Mouse (Mus musculus): Measurements from ENCODE around the gene Srgn.
"Not testable (repeated sequence)": the region's sequence is repeated elsewhere in the genome, so short reads cannot be mapped to it uniquely, and the experiment has no call there.

Gene Srgn

DNA sequence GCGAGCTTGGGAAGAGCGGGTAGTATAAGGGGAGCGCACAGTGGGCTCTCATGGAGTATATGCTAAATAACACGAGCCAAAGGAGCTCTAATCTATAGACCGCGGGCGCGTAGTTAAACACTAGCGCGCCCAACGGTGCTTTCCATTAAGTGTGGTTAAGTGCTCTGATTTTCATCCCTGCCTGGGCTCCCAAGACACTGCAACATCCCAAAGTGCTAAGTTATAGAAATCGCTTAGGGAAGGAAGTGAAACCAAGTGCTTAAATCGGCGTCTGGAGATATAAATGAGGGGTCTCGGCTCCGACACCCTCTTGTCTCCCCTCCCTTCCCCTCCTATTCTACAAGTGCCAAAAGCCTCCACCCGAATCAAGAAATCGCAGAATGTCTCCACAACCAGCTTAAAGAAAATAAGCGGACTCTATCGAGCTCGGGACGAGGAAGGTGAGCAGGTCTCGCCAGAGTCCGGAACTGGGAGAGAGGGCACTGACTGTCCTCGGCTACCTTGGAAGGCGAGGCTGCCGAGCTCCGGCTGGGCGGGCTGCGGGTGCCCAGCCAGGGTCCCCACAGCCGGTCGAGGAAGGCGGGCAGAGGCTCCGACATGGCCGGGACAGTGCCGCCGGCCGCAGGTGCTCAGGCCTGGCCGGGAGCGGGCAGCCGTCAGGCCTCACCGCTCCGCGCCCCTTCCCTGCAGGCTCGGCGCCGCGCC is 41.2 kb downstream of the Srgn start:
- DNase-seq (ENCODE audit: low read depth) = no peak

DNA sequence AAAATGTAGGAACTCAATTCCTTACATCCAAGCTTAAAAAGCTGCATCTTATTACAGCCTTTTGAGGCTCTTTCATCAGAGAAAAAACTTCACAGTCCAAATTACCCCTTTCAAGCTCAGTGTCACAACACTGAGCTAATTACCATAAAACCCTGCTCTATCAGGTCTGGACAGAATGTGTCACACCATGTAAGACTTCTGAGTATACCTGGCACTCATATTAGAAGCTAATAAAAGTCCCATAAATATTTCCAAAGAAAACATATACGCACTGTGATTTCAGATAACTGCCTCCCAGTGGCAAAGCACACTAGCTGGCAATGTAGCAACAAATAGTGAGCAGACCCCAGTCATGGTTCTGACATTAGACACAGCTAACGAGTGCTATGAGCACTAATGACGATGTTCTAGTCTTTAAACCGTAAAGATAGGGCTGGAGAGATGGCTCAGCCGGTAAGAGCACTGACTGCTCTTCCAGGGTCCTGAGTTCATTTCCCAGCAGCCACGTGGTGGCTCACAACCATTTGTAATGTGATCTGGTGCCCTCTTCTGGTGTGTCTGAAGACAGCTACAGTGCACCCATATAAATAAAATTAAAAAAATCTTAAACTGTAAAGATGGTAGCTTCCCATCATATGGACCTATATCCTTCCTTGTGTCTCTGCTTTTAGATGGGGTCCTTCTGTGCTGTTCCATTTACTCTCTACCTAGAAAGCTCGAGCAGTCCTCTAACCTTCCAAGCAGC is 46.0 kb downstream of the Srgn start:
- DNase-seq (ENCODE audit: low read depth) = no peak

DNA sequence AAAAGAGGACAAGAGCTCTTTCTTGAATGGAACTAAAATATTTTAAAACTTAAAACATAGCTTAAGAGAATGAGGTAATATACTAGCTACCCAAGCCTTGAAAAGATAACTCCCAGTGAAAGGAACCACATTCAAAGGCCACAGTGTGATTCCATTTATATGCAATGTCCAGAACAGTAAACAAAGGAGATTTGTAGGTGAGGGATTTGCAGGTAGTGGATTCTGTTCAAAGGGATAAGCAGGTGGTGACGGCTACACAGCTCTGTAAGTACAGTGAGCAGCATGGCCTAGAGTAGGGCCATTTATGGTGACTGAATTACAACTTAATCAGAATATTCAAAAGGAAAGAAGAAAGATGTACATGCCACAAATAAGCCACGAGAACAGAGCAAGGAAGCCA is 50.3 kb downstream of the Srgn start:
- DNase-seq (ENCODE audit: low read depth) = no peak

DNA sequence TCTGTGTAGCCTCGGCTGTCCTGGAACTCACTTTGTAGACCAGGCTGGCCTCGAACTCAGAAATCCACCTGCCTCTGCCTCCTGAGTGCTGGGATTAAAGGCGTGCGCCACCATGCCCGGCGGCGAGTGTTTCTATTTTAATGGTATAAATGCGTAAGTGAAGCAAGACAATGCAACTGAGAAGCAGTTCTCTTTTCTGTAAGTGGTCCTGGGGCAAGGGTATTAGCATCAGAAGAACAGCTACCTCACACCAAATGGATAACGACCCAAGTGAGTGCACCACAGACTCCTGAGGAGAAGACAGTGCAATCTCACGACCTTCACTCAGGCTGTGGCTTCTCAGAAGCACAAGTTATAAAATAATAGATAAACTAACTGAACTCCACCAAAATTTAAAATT is 52.3 kb downstream of the Srgn start:
- DNase-seq (ENCODE audit: low read depth) = no peak

DNA sequence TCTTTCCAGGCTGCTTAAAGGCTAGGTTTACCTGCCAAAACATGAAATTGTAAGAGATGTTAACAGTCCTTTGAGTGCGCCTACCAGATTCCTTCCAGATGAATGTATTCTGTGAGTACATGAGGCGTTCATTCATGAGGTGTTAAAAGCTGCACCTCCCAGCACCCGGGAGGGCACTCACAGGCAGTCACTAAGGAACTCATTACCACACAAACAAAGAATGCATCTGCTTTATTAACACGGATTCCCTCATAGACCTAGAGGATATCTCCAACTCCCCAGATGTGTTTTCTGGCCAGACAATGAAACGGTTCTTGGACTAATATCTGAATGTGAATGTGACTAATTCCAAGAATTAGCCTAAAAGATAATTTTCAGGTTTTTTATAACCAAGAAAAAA is 56.1 kb downstream of the Srgn start:
- DNase-seq (ENCODE audit: low read depth) = no peak

DNA sequence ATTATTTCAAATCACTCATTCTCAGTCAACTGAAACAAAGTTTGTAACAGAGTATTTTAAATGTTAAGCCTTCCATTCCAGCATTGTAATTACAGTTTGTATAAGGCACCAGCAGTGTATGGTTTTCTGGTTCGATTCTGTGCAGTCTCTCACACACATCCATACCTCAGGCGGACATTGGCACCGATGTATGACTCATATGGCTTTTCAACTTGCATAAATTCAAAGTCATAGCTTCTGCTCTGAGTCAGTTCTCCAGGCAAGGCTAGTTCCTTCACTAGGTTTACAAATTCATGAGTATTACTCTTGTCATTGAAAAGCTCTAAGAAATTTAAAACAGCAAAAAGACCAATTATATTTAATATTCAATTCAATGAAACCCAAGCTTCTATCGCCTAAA is 57.5 kb downstream of the Srgn start:
- DNase-seq (ENCODE audit: low read depth) = no peak

DNA sequence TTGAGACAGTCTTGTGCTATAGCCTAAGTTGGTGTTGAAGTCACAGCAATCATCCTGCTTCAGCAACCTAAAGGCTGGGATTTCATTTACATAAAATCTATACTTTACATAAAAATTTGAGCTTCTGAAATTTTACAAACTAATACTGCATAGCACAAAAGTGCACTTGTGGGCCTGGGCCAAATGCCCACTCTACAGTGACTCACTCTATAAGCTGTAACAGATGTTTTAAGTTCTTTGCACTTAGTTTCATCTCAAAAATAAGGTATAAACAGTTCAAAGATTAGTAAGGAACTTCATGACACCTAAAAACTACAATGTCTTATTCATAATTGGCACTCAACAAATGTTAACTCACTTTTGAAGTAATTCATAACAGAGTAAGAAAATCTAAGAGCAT is 65.9 kb downstream of the Srgn start:
- no peak for DNase-seq (ENCODE audit: low read depth)

DNA sequence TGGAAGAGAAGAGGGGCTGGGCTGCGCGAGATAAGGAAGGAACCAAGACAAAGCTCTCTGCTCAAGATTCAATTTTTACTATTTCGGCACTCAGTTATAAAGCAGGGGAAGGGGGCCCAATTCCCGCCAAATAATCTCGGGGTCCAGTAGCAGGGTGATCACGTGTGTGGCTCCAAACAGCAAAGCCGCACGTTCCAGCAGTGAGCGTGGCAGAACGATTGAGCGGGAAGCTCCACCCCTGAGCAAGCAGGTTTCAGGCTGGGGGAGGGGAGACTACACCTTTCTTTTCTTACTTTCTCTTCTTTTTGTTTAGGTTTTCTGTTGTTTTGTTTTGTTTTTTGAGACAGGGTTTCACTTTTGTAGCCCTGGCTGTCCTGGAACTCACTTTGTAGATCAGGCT is 75.2 kb downstream of the Srgn start:
- DNase-seq (ENCODE audit: low read depth) = not testable (repeated sequence)

DNA sequence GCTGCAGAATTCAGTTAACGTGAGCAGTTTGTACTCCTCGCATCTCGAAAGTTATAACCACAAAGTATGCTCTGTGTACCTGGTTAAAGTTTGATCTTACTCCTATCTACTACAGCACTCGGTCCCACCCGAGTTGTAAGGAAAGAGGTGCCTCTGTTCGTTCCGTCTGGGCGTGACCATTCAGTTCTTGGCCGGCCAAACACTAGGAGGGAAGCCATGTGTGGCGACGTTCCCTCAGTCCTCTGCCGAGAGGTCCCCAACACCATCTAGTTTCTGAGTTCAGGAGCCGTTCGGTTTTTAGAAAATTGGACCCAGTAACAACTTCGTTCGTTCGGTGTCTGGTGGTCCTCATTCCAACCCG is 77.0 kb downstream of the Srgn start:
- DNase-seq (ENCODE audit: low read depth) = no peak

DNA sequence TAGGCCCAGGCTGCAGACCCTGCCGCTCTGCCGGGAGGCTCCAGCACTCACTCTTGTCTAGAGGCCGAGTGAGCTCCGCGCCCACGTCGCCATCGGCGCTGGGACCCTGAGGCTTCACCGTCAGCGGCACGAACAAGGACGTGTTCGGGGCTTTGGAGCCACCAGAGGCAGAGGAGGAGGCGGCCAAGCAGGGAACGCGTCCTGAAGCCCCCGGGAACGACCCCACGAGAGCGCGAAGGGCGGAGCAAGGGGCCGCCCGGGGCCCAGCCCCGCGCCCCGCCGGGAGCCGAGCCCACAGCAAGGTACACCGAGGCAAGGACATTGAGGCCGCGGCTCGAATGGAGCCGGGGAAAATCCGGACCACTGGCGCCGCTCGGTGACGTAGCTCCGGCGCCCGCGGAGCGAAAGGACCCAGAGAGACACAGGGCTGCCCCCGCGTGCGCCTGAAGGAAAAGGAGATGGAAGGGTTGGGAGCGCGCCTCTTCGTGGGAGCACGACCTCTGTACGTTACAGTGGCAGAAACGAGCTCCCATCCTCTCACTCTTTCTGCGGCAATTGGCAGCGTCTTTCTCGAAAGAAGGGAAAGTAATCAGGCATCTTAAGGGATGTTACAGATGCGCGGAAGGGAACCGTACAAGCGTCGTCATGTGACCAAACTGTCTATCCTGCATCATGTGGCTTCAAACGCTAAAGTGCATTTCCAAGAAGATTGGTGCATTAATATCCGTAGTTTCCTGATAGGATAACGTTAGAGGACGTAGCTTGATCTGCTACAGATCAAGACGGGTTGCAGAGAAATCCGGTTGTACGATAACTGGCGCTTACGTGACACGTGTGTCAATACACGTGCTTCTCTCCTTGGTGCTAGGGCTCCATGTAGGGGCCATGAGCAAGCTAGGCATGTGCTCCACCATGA is 77.6 kb downstream of the Srgn start, which contains the start of the genes 4930507D05Rik and Supv3l1:
Gene 4930507D05Rik (plus strand): TSS at position 126 of the 916 bp plus-strand sequence.
Gene Supv3l1 (minus strand): TSS at position 375 of the 916 bp plus-strand sequence.
- peak; percentile 77 for DNase-seq (ENCODE audit: low read depth)

Measured in c-Kit-positive CD71-negative TER-119-negative erythroid progenitor cells, embryonic 14.5 days (primary cell).